Mouse (Mus musculus): ENCODE results near the gene Acvr1c. TPM values are rescaled to one million over a fixed set of nuclear protein-coding genes. Genes with fewer than 3 reads are reported as not detected.

The Acvr1c gene
- polyA plus RNA-seq, 1 experiment from 2014 or later: 0.81 TPM

GRCm38 (mm10) chr2:58358132-58358460 lies 401 bp upstream of the Acvr1c start:
- Histone ChIP-seq H3K4me1 (replicated peaks; ENCODE audit: control insufficient read depth, insufficient read depth, low read length) (peaks cover 6% of the 10 kb centered on the region; the same call in 1 of the 2 replicates), H3K4me3 (ENCODE audit: low read depth, low read length) (peak overlapping the region; percentile 48), H3K9me3 (ENCODE audit: control insufficient read depth, low read length) (no peaks in the 10 kb centered on the region), H3K4me2 (ENCODE audit: low read depth, low read length, severe bottlenecking) (peak overlapping the region; percentile 100), H3K9ac (ENCODE audit: low read length) (no peak overlapping the region), H3K36me3 (ENCODE audit: control insufficient read depth, insufficient read depth, low read length) (no peaks in the 10 kb centered on the region), H3K27ac (ENCODE audit: low read depth, low read length) (no peak overlapping the region), H3K27me3 (ENCODE audit: control insufficient read depth, insufficient read depth, low read length) (peaks cover 12% of the 10 kb centered on the region)
- ATAC-seq (replicated peaks; ENCODE audit: low FRiP score) (peak; percentile 47; the same call in 1 of the 2 replicates), DNase-seq (ENCODE audit: low spot score) (no peak)
- WGBS: 14% methylated on average over 3 of the region's 3 CpGs

GRCm38 (mm10) chr2:58357068-58357413 lies 654 bp downstream of the Acvr1c start:
- DNase-seq (ENCODE audit: low spot score) (peak; percentile 60), ATAC-seq (replicated peaks; ENCODE audit: low FRiP score) (peak; percentile 72)
- Histone ChIP-seq H3K9me3 (ENCODE audit: control insufficient read depth, low read length) (no peaks in the 10 kb centered on the region), H3K9ac (ENCODE audit: low read length) (no peak overlapping the region; the same call in 1 of the 2 replicates), H3K36me3 (ENCODE audit: control insufficient read depth, insufficient read depth, low read length) (no peaks in the 10 kb centered on the region), H3K27ac (ENCODE audit: low read depth, low read length) (no peak overlapping the region), H3K4me2 (ENCODE audit: low read depth, low read length, severe bottlenecking) (peak overlapping the region; percentile 100), H3K4me3 (ENCODE audit: low read depth, low read length) (peak overlapping the region; percentile 48), H3K4me1 (replicated peaks; ENCODE audit: control insufficient read depth, insufficient read depth, low read length) (peaks cover 6% of the 10 kb centered on the region; the same call in 1 of the 2 replicates), H3K27me3 (ENCODE audit: control insufficient read depth, insufficient read depth, low read length) (peaks cover 12% of the 10 kb centered on the region)
- WGBS: 1% methylated on average over 7 of the region's 7 CpGs

- H3K36me3 ChIP-seq (ENCODE audit: control insufficient read depth, insufficient read depth, low read length): no peaks in the 10 kb centered on the region
These were observed 3.3 kb downstream of the Acvr1c start for GRCm38 (mm10) chr2:58354389-58354788.

GRCm38 (mm10) chr2:58352846-58353245 lies 4.8 kb downstream of the Acvr1c start:
- H3K27me3 ChIP-seq (ENCODE audit: control insufficient read depth, insufficient read depth, low read length): peaks cover 8% of the 10 kb centered on the region
- H3K36me3 ChIP-seq (ENCODE audit: control insufficient read depth, insufficient read depth, low read length): no peaks in the 10 kb centered on the region
- H3K9ac ChIP-seq (ENCODE audit: low read length): no peak overlapping the region
- no peak overlapping the region for H3K27ac ChIP-seq (ENCODE audit: low read depth, low read length)
- no peak for DNase-seq (ENCODE audit: low spot score)
- no peak overlapping the region for H3K4me2 ChIP-seq (ENCODE audit: low read depth, low read length, severe bottlenecking)
- ATAC-seq (replicated peaks; ENCODE audit: low FRiP score): no peak
- WGBS: 84% methylated on average over 5 of the region's 5 CpGs
- H3K9me3 ChIP-seq (ENCODE audit: control insufficient read depth, low read length): no peaks in the 10 kb centered on the region
- no peak overlapping the region for H3K4me3 ChIP-seq (ENCODE audit: low read depth, low read length)
- H3K4me1 ChIP-seq (replicated peaks; ENCODE audit: control insufficient read depth, insufficient read depth, low read length): peaks cover 6% of the 10 kb centered on the region; the same call in 1 of the 2 replicates

More at GRCm38 (mm10) chr2:58354389-58354788, 3.3 kb downstream of the Acvr1c start:
- WGBS: 88% methylated on average over 3 of the region's 3 CpGs
- no peaks in the 10 kb centered on the region for H3K9me3 ChIP-seq (ENCODE audit: control insufficient read depth, low read length)
- no peak overlapping the region for H3K9ac ChIP-seq (ENCODE audit: low read length)
- DNase-seq (ENCODE audit: low spot score): no peak
- ATAC-seq (replicated peaks; ENCODE audit: low FRiP score): no peak
- H3K4me3 ChIP-seq (ENCODE audit: low read depth, low read length): no peak overlapping the region
- H3K4me2 ChIP-seq (ENCODE audit: low read depth, low read length, severe bottlenecking): no peak overlapping the region
- H3K27ac ChIP-seq (ENCODE audit: low read depth, low read length): no peak overlapping the region
- peaks cover 6% of the 10 kb centered on the region; the same call in 1 of the 2 replicates for H3K4me1 ChIP-seq (replicated peaks; ENCODE audit: control insufficient read depth, insufficient read depth, low read length)
- H3K27me3 ChIP-seq (ENCODE audit: control insufficient read depth, insufficient read depth, low read length): peaks cover 12% of the 10 kb centered on the region

GRCm38 (mm10) chr2:58350657-58351056 lies 7.0 kb downstream of the Acvr1c start:
- Histone ChIP-seq H3K4me2 (ENCODE audit: low read depth, low read length, severe bottlenecking) (no peak overlapping the region), H3K4me3 (ENCODE audit: low read depth, low read length) (no peak overlapping the region), H3K36me3 (ENCODE audit: control insufficient read depth, insufficient read depth, low read length) (no peaks in the 10 kb centered on the region), H3K9ac (ENCODE audit: low read length) (no peak overlapping the region), H3K27me3 (ENCODE audit: control insufficient read depth, insufficient read depth, low read length) (no peaks in the 10 kb centered on the region), H3K4me1 (replicated peaks; ENCODE audit: control insufficient read depth, insufficient read depth, low read length) (no peaks in the 10 kb centered on the region), H3K27ac (ENCODE audit: low read depth, low read length) (no peak overlapping the region), H3K9me3 (ENCODE audit: control insufficient read depth, low read length) (no peaks in the 10 kb centered on the region)
- no peak for DNase-seq (ENCODE audit: low spot score)
- no peak for ATAC-seq (replicated peaks; ENCODE audit: low FRiP score)
- 78% methylated on average over 2 of the region's 2 CpGs for WGBS

DNA sequence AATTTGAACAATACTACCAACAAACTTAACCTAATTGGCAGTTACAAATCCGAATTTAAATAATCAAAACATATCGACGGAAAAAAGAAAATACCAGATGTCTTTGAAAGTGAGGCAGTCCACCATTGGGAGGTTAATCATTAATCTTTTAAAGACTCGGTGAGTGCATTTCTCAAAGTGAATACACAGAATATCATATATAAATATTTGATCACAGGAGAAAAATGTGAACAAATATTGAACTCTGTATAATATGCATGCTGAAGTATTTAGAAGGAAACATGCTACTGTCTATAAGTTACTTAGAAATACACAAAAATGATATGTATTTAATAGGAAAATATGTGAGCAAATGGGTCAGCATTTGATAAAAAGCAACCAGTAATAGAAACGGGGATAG lies 21.0 kb downstream of the Acvr1c start:
- H3K36me3 ChIP-seq (ENCODE audit: control insufficient read depth, insufficient read depth, low read length): no peaks in the 10 kb centered on the region
- no peaks in the 10 kb centered on the region for H3K4me1 ChIP-seq (replicated peaks; ENCODE audit: control insufficient read depth, insufficient read depth, low read length)
- no peak overlapping the region for H3K27ac ChIP-seq (ENCODE audit: low read depth, low read length)
- H3K27me3 ChIP-seq (ENCODE audit: control insufficient read depth, insufficient read depth, low read length): no peaks in the 10 kb centered on the region
- DNase-seq (ENCODE audit: low spot score) (no peak), ATAC-seq (replicated peaks; ENCODE audit: low FRiP score) (no peak)
- H3K4me2 ChIP-seq (ENCODE audit: low read depth, low read length, severe bottlenecking): no peak overlapping the region
- H3K4me3 ChIP-seq (ENCODE audit: low read depth, low read length): no peak overlapping the region
- 87% methylated on average over 5 of the region's 5 CpGs for WGBS
- H3K9me3 ChIP-seq (ENCODE audit: control insufficient read depth, low read length): no peaks in the 10 kb centered on the region
- H3K9ac ChIP-seq (ENCODE audit: low read length): no peak overlapping the region

DNA sequence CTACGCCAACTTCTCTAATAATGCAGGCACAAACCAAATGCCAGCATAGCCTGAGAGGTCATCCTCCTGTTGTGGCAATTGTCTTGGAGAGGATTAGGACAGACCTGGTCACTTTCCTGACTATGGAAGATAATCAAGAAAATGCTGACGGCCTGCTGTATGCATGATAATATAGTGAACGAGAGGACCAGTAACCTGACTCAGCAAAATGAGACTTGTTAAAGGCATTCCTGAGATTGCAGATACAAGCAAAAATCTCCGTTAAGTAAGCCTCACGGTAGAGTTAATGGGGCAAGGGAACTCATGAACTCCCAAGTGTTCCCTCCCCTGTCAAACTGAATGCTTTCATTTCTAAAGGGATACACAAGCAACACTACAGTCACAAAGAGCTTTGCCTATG lies 28.1 kb downstream of the Acvr1c start:
- Histone ChIP-seq H3K27ac (ENCODE audit: low read depth, low read length) (no peak overlapping the region), H3K27me3 (ENCODE audit: control insufficient read depth, insufficient read depth, low read length) (no peaks in the 10 kb centered on the region), H3K4me3 (ENCODE audit: low read depth, low read length) (no peak overlapping the region), H3K9ac (ENCODE audit: low read length) (no peak overlapping the region), H3K4me2 (ENCODE audit: low read depth, low read length, severe bottlenecking) (no peak overlapping the region), H3K4me1 (replicated peaks; ENCODE audit: control insufficient read depth, insufficient read depth, low read length) (no peaks in the 10 kb centered on the region), H3K9me3 (ENCODE audit: control insufficient read depth, low read length) (no peaks in the 10 kb centered on the region), H3K36me3 (ENCODE audit: control insufficient read depth, insufficient read depth, low read length) (no peaks in the 10 kb centered on the region)
- ATAC-seq (replicated peaks; ENCODE audit: low FRiP score) (no peak), DNase-seq (ENCODE audit: low spot score) (no peak)
- WGBS: 84% methylated on average over 5 of the region's 5 CpGs

DNA sequence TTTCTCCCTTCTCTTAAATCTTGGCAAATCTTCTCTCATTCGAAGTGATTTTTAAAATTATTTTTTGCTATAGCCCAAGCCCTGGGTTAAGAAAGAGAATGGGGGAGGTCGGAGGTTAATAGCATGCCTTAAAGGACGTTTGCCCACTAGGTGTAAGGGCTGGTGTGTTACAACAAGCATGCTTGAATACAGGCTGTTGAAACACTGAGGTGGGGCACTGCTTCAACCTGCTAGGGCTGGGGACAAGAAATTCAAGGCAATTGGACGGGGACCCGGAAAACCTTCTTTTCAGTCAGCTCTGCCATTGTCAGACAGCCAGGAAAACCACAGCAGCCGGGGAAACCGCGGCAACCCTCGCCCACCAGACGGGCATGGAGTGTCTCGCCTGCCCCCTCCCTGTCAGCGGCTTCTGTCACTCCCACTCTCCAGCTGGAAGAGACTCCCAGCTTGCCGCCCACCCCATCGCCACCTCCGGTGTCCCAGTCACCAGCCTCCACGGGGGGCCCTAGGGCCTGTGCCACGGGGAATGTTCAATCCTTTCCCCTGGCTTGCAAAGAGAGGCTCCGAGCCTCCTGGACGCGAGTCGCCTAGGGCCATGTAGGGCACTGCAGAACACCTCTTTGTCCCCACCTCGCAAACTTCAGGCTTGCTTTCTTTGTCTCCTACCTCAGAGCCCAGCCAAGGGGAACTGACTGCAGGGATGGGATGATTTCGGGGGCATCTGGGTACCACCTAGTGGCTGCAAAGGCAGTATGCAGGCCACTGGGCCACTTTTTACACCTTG lies 33.4 kb downstream of the Acvr1c start:
- Histone ChIP-seq H3K4me3 (ENCODE audit: low read depth, low read length) (peak overlapping the region; percentile 33), H3K27me3 (ENCODE audit: control insufficient read depth, insufficient read depth, low read length) (no peaks in the 10 kb centered on the region), H3K4me2 (ENCODE audit: low read depth, low read length, severe bottlenecking) (peak overlapping the region; percentile 65), H3K27ac (ENCODE audit: low read depth, low read length) (no peak overlapping the region), H3K9me3 (ENCODE audit: control insufficient read depth, low read length) (no peaks in the 10 kb centered on the region), H3K9ac (ENCODE audit: low read length) (peak overlapping the region; percentile 54), H3K4me1 (replicated peaks; ENCODE audit: control insufficient read depth, insufficient read depth, low read length) (no peaks in the 10 kb centered on the region), H3K36me3 (ENCODE audit: control insufficient read depth, insufficient read depth, low read length) (no peaks in the 10 kb centered on the region)
- WGBS: 9% methylated on average over 23 of the region's 23 CpGs
- peak; percentile 78 for DNase-seq (ENCODE audit: low spot score)
- ATAC-seq (replicated peaks; ENCODE audit: low FRiP score): peak; percentile 91

- 83% methylated on average over 6 of the region's 6 CpGs for WGBS
- H3K9me3 ChIP-seq (ENCODE audit: control insufficient read depth, low read length): no peaks in the 10 kb centered on the region
- no peak overlapping the region for H3K4me3 ChIP-seq (ENCODE audit: low read depth, low read length)
- H3K4me1 ChIP-seq (replicated peaks; ENCODE audit: control insufficient read depth, insufficient read depth, low read length): no peaks in the 10 kb centered on the region
- H3K27me3 ChIP-seq (ENCODE audit: control insufficient read depth, insufficient read depth, low read length): no peaks in the 10 kb centered on the region
- no peaks in the 10 kb centered on the region for H3K36me3 ChIP-seq (ENCODE audit: control insufficient read depth, insufficient read depth, low read length)
- H3K9ac ChIP-seq (ENCODE audit: low read length): no peak overlapping the region
- DNase-seq (ENCODE audit: low spot score) (no peak), ATAC-seq (replicated peaks; ENCODE audit: low FRiP score) (no peak)
- no peak overlapping the region for H3K27ac ChIP-seq (ENCODE audit: low read depth, low read length)
- H3K4me2 ChIP-seq (ENCODE audit: low read depth, low read length, severe bottlenecking): no peak overlapping the region
These were observed 34.4 kb downstream of the Acvr1c start for GRCm38 (mm10) chr2:58323274-58323673.

Measured in forebrain, embryonic 11.5 days (tissue).